Mouse (Mus musculus): ENCODE results near the gene Zeb2.

DNA sequence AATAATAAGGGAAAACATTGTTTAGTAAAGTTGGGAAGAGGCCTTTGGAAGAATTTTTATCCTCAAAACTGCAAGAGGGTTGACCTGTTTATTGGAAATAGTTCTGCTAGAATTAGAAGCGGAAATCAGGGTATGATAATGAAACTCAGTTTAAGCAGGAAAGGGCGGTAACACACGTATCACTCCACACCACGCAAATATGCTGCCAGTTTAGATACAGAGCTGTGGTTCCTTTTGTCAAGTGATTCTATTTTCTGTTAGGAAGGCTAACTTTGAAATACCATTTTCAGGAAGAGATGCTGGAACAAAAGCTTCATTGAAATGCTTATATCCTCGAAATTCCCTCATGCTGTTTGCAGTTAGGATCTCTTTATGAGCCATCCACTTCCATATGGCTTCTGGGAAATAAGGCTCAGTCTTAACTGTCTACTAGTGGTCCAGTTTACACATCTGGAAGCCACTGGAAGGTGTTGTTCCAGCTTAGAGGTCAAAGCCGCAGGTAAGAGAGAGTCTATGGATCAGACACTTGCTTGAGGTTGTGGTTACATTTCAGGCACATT is 147.0 kb downstream of the Zeb2 start:
- TF ChIP-seq GATA1 (IDR thresholded peaks at IDR 0.05; ENCODE audit: borderline replicate concordance, low read length): no peak; the same call in 2 of the 3 replicates
- no peak for TF ChIP-seq FLI1 (IDR thresholded peaks at IDR 0.05; ENCODE audit: low read length)
